Mouse (Mus musculus): ENCODE measurements around the gene Abhd8. TPM values are rescaled to one million over a fixed set of nuclear protein-coding genes. Genes with fewer than 3 reads are reported as not detected.

The Abhd8 gene
- polyA plus RNA-seq, 1 experiment from 2014 or later, result 145 TPM

GRCm38 (mm10) chr8:71476099-71476940 lies 12.9 kb upstream of the Abhd8 start:
- Histone ChIP-seq H3K9me3 (no peaks in the 10 kb centered on the region), H3K9ac (peak overlapping the region; percentile 78), H3K27ac (replicated peaks) (peak overlapping the region; percentile 93), H3K27me3 (no peaks in the 10 kb centered on the region), H3K4me2 (peak overlapping the region; percentile 71), H3K4me3 (peak overlapping the region; percentile 53), H3K36me3 (peaks cover 80% of the 10 kb centered on the region), H3K4me1 (replicated peaks) (peaks cover 34% of the 10 kb centered on the region)
- WGBS, result under 1% methylated on average over 112 of the region's 121 CpGs
- ATAC-seq (ENCODE audit: low read depth), result peak; percentile 59

GRCm38 (mm10) chr8:71475702-71476075 lies 12.2 kb upstream of the Abhd8 start:
- WGBS, result 24% methylated on average over 4 of the region's 4 CpGs
- H3K9me3 ChIP-seq, result no peaks in the 10 kb centered on the region
- H3K4me2 ChIP-seq, result peak overlapping the region; percentile 71
- peak overlapping the region; percentile 93 for H3K27ac ChIP-seq (replicated peaks)
- no peaks in the 10 kb centered on the region for H3K27me3 ChIP-seq
- H3K4me1 ChIP-seq (replicated peaks), result peaks cover 34% of the 10 kb centered on the region
- ATAC-seq (ENCODE audit: low read depth), result no peak
- H3K36me3 ChIP-seq, result peaks cover 79% of the 10 kb centered on the region
- peak overlapping the region; percentile 53 for H3K4me3 ChIP-seq
- peak overlapping the region; percentile 78 for H3K9ac ChIP-seq

GRCm38 (mm10) chr8:71474785-71475701 lies 11.6 kb upstream of the Abhd8 start:
- Histone ChIP-seq H3K9ac (no peak overlapping the region), H3K36me3 (peaks cover 73% of the 10 kb centered on the region), H3K27me3 (no peaks in the 10 kb centered on the region), H3K4me1 (replicated peaks) (peaks cover 38% of the 10 kb centered on the region), H3K27ac (replicated peaks) (peak overlapping the region; percentile 93; the same call in 1 of the 2 replicates), H3K9me3 (no peaks in the 10 kb centered on the region), H3K4me2 (no peak overlapping the region), H3K4me3 (no peak overlapping the region)
- no peak for ATAC-seq (ENCODE audit: low read depth)
- WGBS, result 88% methylated on average over 25 of the region's 25 CpGs

- Histone ChIP-seq H3K4me2 (no peak overlapping the region), H3K4me3 (no peak overlapping the region), H3K9ac (no peak overlapping the region), H3K36me3 (peaks cover 66% of the 10 kb centered on the region), H3K4me1 (replicated peaks) (peaks cover 43% of the 10 kb centered on the region), H3K9me3 (no peaks in the 10 kb centered on the region), H3K27me3 (no peaks in the 10 kb centered on the region), H3K27ac (replicated peaks) (no peak overlapping the region)
- ATAC-seq (ENCODE audit: low read depth), result no peak
- 93% methylated on average over 18 of the region's 18 CpGs for WGBS
Observed at GRCm38 (mm10) chr8:71474344-71474743, 10.9 kb upstream of the Abhd8 start.

- Histone ChIP-seq H3K27ac (replicated peaks) (no peak overlapping the region), H3K9me3 (no peaks in the 10 kb centered on the region), H3K36me3 (peaks cover 50% of the 10 kb centered on the region), H3K4me2 (no peak overlapping the region), H3K4me1 (replicated peaks) (peaks cover 42% of the 10 kb centered on the region), H3K4me3 (no peak overlapping the region), H3K9ac (no peak overlapping the region), H3K27me3 (no peaks in the 10 kb centered on the region)
- WGBS, result 89% methylated on average over 8 of the region's 8 CpGs
- no peak for ATAC-seq (ENCODE audit: low read depth)
Observed at GRCm38 (mm10) chr8:71472601-71473386, 9.3 kb upstream of the Abhd8 start.

GRCm38 (mm10) chr8:71471861-71472260 lies 8.4 kb upstream of the Abhd8 start:
- no peak overlapping the region for H3K4me2 ChIP-seq
- 95% methylated on average over 17 of the region's 17 CpGs for WGBS
- no peak overlapping the region for H3K27ac ChIP-seq (replicated peaks)
- H3K9ac ChIP-seq, result no peak overlapping the region
- H3K4me1 ChIP-seq (replicated peaks), result peaks cover 32% of the 10 kb centered on the region
- no peaks in the 10 kb centered on the region for H3K27me3 ChIP-seq
- no peak overlapping the region for H3K4me3 ChIP-seq
- ATAC-seq (ENCODE audit: low read depth), result no peak
- H3K9me3 ChIP-seq, result no peaks in the 10 kb centered on the region
- H3K36me3 ChIP-seq, result peaks cover 47% of the 10 kb centered on the region

- WGBS, result 87% methylated on average over 5 of the region's 5 CpGs
- Histone ChIP-seq H3K9me3 (no peaks in the 10 kb centered on the region), H3K4me2 (peak overlapping the region; percentile 91), H3K36me3 (peaks cover 55% of the 10 kb centered on the region), H3K27ac (replicated peaks) (no peak overlapping the region), H3K9ac (peak overlapping the region; percentile 87; the same call in 1 of the 2 replicates), H3K4me3 (peak overlapping the region; percentile 77; the same call in 1 of the 2 replicates), H3K4me1 (replicated peaks) (peaks cover 27% of the 10 kb centered on the region), H3K27me3 (no peaks in the 10 kb centered on the region)
- no peak for ATAC-seq (ENCODE audit: low read depth)
Observed at GRCm38 (mm10) chr8:71470913-71471255, 7.4 kb upstream of the Abhd8 start.

GRCm38 (mm10) chr8:71470146-71470912 lies 6.9 kb upstream of the Abhd8 start:
- ATAC-seq (ENCODE audit: low read depth), result no peak
- H3K9ac ChIP-seq, result peak overlapping the region; percentile 87
- peaks cover 55% of the 10 kb centered on the region for H3K36me3 ChIP-seq
- H3K4me3 ChIP-seq, result peak overlapping the region; percentile 77
- H3K4me1 ChIP-seq (replicated peaks), result peaks cover 27% of the 10 kb centered on the region
- no peak overlapping the region for H3K27ac ChIP-seq (replicated peaks)
- H3K27me3 ChIP-seq, result no peaks in the 10 kb centered on the region
- 92% methylated on average over 3 of the region's 3 CpGs for WGBS
- no peaks in the 10 kb centered on the region for H3K9me3 ChIP-seq
- H3K4me2 ChIP-seq, result peak overlapping the region; percentile 91

- peak; percentile 51 for ATAC-seq (ENCODE audit: low read depth)
- 1% methylated on average over 23 of the region's 24 CpGs for WGBS
- H3K4me2 ChIP-seq, result peak overlapping the region; percentile 91
Observed at GRCm38 (mm10) chr8:71469411-71469810, 6.0 kb upstream of the Abhd8 start.

GRCm38 (mm10) chr8:71468916-71469315 lies 5.5 kb upstream of the Abhd8 start, which contains the start of gene Dda1:
Gene Dda1, plus strand, starts transcription at chr8:71469199.
- peaks cover 33% of the 10 kb centered on the region for H3K4me1 ChIP-seq (replicated peaks)
- peak within 1 kb of the TSS; percentile 91 for H3K27ac ChIP-seq (replicated peaks)
- H3K9me3 ChIP-seq, result no peaks in the 10 kb centered on the region
- under 1% methylated on average over 45 of the region's 52 CpGs for WGBS
- peak within 1 kb of the TSS; percentile 87 for H3K9ac ChIP-seq
- peaks cover 41% of the 10 kb centered on the region for H3K36me3 ChIP-seq
- H3K4me3 ChIP-seq, result peak within 1 kb of the TSS; percentile 77
- H3K27me3 ChIP-seq, result no peaks in the 10 kb centered on the region
- peak; percentile 87 for ATAC-seq (ENCODE audit: low read depth)
- peak within 1 kb of the TSS; percentile 91 for H3K4me2 ChIP-seq

More at GRCm38 (mm10) chr8:71469411-71469810, 6.0 kb upstream of the Abhd8 start:
- Histone ChIP-seq H3K9ac (peak overlapping the region; percentile 87), H3K36me3 (peaks cover 46% of the 10 kb centered on the region), H3K9me3 (no peaks in the 10 kb centered on the region), H3K27me3 (no peaks in the 10 kb centered on the region), H3K4me1 (replicated peaks) (peaks cover 28% of the 10 kb centered on the region), H3K27ac (replicated peaks) (peak overlapping the region; percentile 91), H3K4me3 (peak overlapping the region; percentile 77)

GRCm38 (mm10) chr8:71468001-71468400 lies 4.5 kb upstream of the Abhd8 start:
- Histone ChIP-seq H3K4me1 (replicated peaks) (peaks cover 37% of the 10 kb centered on the region), H3K9me3 (no peaks in the 10 kb centered on the region), H3K36me3 (peaks cover 31% of the 10 kb centered on the region), H3K4me2 (0 out of 2 replicates have a peak overlapping the region, but pooled peaks have one; percentile 44), H3K4me3 (no peak overlapping the region), H3K27me3 (no peaks in the 10 kb centered on the region), H3K9ac (no peak overlapping the region), H3K27ac (replicated peaks) (no peak overlapping the region)
- WGBS, result 91% methylated on average over 1 of the region's 1 CpGs
- no peak for ATAC-seq (ENCODE audit: low read depth)

All from neural tube, embryonic 13.5 days (tissue).